Mouse (Mus musculus) ES-E14 (cell line): Measurements from ENCODE around the gene Tubb2a.

Experiments
- CHD2 ChIP-seq: IDR thresholded peaks from 2 replicates; pipeline ENCODE4 v1.6.1; 2014; ENCODE audit warnings: mild to moderate bottlenecking, low read depth, low read length, inconsistent platforms
- HCFC1 ChIP-seq: IDR thresholded peaks from 2 replicates; pipeline ENCODE4 v1.6.1; 2012; ENCODE audit warnings: low read length, inconsistent platforms, borderline replicate concordance; ENCODE audit not compliant: insufficient read depth
- MAFK ChIP-seq: IDR thresholded peaks from 2 replicates; pipeline ENCODE4 v1.6.1; 2014; ENCODE audit warnings: mild to moderate bottlenecking, low read depth, low read length, inconsistent platforms; ENCODE audit not compliant: insufficient read depth
- ZC3H11A ChIP-seq: IDR thresholded peaks from 2 replicates; pipeline ENCODE4 v1.6.1; 2012; ENCODE audit warnings: low read depth, mild to moderate bottlenecking, inconsistent platforms, low read length, borderline replicate concordance

DNA sequence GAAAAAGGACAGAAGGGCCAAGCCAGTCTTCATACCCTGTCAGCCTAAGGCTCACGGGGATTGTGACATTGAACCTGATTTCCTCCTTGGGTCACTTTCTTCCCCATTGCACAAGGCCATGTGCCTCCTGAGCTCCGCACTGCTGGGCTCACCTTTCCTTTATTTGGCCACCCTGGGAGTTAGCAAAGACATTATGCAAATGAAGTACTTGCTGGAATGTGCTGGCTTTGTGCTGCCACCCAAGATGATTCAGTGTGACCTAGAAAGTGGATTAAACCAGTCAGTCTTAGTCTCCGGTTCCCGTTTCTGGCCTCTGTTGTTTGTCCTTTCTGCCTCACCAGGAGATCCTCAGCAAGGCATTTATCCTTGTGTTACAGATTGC lies 31.9 kb upstream of the Tubb2a start:
- TF ChIP-seq CHD2 (peak; percentile 30; the same call in 1 of the 2 replicates), ZC3H11A (no peak), MAFK (0 out of 2 replicates have a peak, but pooled peaks have one; percentile 20), HCFC1 (0 out of 2 replicates have a peak, but pooled peaks have one; percentile 8)
